Mouse (Mus musculus): ENCODE measurements around the gene Ctsh.
"Not testable (repeated sequence)": the region's sequence is repeated elsewhere in the genome, so short reads cannot be mapped to it uniquely, and the experiment has no call there.

Ctsh gene

DNA sequence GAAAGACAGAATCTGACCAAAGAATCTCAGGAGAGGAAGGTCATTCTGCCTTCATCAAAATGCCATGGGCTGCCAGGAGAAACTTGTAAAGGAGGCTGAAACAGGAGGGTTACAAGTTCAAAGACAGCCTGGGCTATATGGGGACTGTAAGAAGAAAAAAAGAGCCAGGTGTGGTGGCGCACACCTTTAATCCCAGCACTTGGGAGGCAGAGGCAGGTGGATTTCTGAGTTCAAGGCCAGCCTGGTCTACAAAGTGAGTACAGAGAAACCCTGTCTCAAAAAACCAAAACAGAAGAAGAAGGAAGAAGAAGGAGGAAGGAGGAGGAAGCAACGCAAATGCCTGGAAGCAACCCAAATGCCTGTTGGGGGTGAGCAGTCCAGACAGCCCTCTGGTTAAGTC is at the start of gene Ctsh:
Gene Ctsh, plus strand, starts transcription at position 301 of the 400 bp plus-strand sequence.
- no peak for DNase-seq (ENCODE audit: low read depth)

DNA sequence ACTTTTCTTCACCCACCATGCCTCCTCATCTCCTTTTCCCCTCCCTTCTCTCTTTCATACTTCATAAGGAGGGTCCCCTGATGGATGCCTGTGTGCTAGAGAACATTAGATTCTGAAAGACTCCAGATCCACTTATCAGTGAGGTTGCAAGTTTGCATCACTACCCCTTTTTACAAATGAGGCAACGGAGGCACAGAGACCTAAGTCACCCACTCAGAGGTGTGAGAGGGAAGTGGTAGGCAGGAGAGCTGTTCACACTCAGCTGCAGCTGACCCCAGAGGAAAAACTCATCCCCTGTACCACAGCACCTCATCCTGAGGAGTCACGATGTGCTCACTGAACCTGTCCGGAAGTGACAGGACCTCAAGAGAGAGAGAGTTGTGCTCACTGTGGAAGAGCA is 47.5 kb upstream of the Ctsh start:
- DNase-seq (ENCODE audit: low read depth) = no peak

DNA sequence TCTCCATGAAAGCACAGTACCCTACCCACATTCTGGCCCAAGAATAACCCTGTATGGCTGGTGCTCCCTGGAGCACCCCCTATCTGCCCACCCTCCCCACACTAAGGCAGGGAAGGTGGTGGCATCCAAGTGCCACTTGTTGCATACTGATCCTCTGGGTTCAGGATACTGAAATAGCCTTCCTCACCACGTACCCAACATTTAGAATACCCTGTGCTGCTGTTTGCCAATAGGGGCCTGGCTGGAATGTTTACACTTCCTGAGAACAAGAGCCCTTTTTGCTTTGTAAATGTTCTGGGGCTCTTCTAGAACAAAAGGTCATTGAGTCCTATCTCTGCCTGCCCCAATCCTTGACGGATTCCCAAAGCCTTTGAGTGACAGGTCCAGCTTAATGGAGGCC is 46.9 kb upstream of the Ctsh start:
- DNase-seq (ENCODE audit: low read depth) = no peak

DNA sequence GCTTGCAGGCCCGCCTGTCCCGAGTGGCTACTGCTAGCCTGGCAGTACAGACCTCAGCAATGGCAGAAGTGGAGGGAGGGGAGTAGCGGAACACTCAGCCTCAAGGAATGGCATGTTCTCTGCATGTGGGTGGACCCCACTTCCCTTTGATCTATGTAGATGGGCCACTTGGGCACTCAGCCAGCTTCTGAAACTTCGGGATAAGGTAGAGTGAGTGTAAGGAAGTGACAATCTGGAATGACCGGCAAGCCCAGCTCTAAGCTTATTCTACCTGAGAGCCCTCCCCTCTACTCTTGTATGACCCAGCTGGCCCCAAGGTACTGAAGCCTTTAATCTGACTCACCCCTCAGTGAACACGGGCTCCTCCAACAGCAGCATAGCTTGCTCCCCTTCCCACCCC is 45.8 kb upstream of the Ctsh start:
- no peak for DNase-seq (ENCODE audit: low read depth)

DNA sequence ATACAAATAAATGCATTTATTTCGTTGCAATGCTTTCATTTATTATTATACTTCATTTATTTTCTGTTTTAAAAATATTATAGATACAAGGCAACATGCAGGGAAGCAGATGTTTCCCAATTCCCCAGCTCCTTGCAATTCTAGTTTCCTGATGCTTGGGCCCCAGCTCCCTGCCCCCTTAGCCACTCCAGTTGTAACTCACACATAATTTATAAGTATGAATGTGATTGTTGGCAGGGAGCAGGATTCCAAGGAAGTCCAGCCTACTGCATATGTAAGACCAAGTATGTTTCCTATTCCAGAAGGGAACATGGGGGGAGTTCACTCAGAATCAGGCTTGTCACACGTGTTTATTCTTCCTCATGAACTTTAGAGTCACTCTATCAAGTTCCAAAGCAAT is 42.1 kb upstream of the Ctsh start:
- no peak for DNase-seq (ENCODE audit: low read depth)

DNA sequence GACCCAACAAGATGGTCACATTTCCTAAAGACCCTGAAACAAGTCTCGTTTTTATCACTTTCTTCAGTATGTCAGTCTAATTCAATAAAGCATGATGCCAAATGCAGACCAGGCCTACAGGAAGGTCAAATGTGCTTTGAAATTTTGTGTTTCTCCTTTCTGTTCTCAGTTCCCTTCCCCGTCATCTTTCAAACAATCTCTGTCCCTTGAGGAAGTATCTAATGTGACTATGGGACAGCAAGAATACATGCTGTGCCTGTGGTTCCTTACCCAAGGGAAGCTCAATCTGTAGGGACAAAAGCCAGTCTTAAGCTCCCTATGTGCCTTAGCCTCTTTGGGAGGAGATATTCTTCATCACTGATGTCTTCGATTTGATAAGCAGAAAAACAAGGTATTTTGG is 39.3 kb upstream of the Ctsh start:
- no peak for DNase-seq (ENCODE audit: low read depth)

DNA sequence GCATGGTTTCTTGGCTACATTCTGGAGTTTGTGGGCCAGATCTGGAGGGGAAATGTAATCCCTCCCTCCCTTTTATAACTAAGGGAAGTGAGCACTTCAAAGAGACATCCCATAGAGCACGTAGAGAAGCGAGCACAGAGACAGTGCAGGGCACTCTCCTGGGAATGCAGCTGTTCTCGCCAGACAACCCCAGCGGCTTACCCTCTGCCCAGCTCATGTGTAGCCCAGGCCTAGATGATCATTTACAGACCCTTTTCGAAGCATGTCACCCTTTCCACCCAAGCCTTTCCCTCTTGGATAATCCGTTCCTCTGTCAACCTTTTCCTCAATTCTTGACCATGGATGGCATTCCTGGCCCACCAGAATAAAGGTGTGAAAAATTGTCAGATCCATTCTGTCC is 37.7 kb upstream of the Ctsh start:
- no peak for DNase-seq (ENCODE audit: low read depth)

DNA sequence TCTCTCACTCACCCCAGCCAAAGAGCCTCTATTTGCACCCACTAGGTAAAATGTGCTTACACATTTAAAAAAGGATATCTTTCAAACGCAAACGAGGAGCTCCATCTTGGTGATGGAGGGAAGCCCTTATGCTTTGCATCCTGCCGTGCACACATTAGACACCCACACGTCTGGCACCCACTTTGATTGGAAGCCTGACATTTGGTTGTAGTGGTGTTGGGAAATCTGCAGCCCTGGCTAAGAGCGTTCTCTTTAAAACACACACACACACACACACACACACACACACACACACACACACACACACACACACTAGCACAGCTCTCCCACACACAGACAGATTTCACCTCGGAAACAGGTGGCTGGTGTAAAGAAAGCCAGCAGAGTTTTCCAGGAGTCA is 33.1 kb upstream of the Ctsh start:
- DNase-seq (ENCODE audit: low read depth) = no peak

DNA sequence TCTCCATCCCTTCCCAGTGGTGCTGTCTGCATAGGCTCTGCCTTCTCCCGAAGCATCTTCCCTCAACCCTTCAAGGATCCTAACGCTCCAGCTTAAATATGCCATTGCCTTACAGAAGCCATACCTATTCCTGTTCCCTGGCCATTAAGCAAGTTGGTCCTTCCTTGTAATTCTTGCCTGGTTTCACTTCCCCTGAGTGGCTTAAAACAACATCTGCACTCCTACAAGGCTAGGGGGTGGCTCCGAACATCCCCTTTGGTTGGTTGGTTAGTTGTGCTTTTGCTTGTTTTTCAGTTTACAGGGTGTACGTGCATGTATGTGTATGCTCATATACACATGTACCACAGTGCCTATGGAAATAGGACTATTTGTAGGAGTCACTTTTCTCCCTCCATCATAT is 32.5 kb upstream of the Ctsh start:
- DNase-seq (ENCODE audit: low read depth) = no peak

DNA sequence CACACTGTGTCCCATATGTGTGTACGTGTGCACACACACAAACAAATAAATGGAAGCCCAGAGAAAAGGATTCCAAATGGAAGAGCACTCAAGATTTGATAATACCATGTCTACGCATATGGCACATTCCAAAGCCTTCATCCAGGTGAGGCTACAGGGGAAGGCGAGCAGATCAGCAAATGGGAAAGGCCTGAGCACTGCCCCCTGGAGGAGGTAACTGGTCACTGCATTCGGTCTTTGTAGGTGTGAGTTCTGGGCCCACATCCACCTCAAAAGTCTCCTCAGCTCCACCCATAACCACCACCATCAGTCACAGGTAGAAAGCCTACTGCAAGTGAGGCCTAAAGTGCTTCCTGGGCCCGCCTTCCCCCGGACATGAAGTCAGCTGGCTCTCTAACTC is 26.2 kb upstream of the Ctsh start:
- peak; percentile 22 for DNase-seq (ENCODE audit: low read depth)

DNA sequence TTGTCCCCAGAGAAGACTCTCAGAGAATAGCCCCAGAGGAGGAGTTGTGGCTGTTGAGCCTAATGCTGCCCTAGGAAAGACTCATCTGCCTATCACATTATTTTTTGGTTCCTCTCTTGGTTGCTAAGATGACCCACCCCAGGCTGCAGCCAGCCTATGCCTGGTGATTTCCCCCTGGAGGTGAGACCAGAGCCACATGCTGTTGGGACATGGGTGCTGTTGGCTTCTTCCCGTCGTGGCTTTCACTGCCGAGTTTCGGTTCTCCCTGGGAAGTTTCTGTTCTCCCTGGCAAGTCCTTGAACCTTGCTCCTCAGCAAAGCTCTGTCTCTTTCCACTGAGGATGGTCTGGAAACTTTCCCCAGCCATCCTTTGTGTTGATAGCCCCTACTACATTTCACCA is 20.0 kb upstream of the Ctsh start:
- no peak for DNase-seq (ENCODE audit: low read depth)

DNA sequence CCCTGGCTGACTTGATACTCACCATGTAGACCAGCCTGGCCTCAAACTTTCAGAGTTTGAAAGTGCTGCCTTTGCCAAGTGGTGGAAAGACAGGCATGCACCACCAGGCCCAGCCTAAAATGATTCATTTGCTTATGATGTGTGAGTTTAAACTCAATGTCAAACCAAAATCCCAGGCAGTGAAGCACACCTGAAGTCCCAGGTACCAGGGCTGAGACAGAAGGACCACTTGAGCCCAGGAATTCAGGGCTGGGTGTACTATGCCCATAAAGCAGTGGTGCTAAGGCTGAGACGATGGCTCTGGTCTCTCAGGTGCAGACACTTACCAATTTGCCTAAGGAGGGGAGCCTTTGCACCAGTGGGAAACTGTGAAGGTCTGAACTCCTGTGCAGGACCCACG is 18.8 kb upstream of the Ctsh start:
- DNase-seq (ENCODE audit: low read depth) = no peak

DNA sequence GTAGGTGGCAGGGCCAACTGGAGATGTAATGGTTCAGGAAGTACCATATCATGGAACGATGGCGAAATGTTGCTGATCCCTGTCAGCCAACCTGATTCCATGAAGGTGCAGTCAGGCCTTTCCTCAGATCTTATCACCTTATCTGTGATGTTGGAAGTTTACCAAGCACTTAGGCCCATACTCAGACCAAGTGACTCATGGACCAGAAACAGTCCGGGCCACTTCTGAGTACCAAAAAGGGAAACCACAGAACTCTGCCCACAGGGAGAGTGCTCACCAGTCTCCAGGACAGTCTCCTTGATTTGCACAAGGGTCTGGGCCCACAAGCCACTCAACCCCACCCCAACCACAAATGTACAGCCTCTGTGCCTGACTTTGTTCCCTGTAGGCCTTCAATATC is 18.2 kb upstream of the Ctsh start:
- DNase-seq (ENCODE audit: low read depth) = no peak

DNA sequence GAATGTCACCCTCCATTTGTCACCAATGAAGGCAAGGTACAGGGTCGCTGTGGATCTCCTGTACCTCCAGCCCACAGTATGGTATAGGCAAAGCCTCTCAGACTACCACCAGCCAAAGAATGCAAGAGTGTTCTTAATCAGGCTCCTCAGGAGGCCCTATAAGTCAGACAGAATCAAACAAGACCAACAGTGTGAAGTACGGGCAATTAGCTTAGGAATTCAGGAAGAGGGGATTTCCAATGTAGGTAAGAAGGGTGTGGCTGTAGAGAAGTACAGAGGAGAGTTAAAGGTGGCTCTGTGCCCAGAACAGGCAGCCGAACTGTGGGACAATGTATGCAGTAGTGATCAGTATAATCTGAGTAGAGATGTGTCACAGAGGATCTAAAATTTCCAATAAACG is 17.6 kb upstream of the Ctsh start:
- no peak for DNase-seq (ENCODE audit: low read depth)

DNA sequence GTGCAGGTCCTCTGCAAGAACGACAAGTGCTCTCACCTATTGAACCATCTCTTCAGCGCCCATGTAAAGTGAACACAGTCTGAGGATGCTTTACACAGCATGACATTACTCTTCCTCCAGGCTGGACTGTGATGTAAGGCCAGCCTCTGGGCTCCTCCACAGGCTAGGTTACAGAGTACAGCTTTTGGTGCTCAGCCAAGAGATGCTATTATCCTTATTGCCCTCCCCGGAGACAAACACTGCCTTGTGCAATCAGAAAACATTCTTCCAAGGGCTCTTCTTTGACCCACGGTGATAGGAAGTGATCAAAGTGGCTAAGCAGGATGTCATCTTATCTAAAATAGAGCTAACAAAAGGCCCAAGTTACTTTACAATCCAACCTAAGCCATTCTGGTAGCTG is 15.4 kb upstream of the Ctsh start:
- no peak for DNase-seq (ENCODE audit: low read depth)

DNA sequence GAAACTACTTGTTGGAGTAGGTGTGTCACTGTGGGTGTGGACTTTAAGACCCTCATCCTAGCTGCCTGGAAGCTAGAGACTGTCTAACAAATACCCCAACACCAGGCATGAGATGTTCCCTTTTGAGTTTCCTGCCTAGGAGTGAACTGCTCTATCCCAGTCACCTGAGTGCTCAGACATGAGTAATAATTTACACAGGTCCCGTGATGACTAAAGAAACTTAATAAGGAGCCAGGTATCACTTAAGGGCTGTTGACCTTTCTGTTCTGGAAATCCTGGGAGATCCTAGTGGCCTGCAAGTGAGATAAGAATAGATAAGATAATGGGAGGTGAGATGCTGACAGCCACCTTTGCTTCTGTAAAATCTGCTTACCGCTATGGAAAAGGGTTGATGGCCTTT is 13.0 kb upstream of the Ctsh start:
- DNase-seq (ENCODE audit: low read depth) = no peak

DNA sequence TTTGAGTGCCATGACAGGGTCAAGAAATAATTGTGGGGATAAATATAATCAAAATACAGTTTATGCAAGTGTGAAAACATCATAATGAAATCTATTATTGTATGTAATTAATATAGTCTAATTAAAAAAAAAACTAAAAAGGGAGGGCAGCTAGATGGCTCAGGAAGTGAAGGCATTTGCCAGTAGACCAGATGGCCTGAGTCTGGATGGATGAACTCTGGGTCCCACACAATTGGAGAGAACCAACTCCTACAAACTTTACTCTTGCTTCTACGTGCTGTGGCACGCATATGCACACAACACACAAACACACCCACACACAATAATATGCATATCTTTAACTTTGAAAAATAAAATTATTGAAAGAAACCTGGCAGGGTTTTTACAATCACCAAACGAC is 12.4 kb upstream of the Ctsh start:
- no peak for DNase-seq (ENCODE audit: low read depth)

DNA sequence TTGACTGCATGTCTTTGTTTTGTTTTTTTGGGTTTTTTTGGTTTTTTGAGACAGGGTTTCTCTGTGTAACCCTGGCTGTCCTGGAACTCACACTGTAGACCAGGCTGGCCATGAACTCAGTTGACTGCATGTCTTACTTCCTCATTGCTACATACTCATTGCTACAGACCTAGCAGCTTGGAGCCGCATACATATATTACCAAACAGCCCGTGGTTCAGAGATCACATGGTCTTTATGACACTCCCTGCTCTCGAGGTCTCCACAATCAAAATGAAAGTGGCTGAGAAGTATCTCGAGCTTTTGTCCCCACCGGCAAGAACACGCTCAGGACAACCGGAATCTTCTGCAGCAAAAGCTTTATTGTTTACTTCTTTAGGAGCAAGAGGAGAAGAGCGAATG is 11.0 kb upstream of the Ctsh start:
- DNase-seq (ENCODE audit: low read depth) = not testable (repeated sequence)

DNA sequence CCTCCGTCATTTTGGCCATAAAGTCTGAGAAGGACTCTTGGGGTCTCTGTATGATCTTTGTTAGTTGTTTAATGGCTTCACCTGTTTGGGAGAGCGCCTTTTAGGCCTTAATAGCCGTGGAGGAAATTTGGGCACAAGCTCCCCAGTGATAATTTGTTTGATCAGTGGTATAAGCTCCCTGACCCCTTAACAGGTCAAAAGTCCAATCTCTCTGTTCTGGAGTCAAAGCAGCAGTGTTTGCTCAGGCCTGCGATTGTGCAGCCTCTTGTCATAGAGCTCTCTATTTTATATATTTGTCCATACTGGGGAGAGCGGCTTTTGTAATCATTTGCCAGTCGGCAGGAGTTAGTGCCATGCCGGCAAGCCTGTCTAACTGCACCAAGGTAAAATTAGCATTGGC is 8.8 kb upstream of the Ctsh start:
- DNase-seq (ENCODE audit: low read depth) = no peak

DNA sequence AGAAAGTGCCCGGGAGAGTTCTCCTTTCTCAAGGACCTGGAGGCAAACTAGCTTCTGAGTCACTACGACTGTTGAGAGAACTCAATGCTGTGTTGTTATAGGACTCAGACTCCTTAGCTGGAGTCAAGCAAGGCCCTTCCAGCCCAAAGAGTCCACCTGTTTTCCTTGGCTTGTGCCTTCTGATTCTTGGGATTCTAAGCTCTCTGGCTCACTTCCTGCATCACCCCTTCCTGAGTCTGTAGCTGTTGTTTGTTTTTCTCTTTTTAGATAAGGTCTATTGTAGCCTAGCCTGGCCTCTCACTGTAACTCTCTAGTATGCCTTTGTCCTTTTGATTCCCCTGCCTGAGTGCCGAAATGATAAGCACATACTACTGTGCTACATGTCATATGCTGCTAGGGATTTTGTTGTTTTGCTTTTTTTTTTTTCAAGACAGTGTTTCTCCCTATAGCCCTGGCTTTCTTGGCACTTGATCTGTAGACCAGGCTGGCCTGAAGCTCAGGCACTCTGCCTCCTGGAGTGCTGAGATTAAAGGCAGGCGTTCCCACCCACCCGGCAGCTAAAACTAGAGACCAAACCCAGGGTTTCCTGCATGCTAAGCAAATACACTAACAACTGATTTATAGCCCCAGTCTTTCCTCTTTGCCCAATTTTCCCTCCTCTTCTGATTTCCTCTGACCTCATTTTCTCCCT is 5.9 kb upstream of the Ctsh start:
- no peak for DNase-seq (ENCODE audit: low read depth)

DNA sequence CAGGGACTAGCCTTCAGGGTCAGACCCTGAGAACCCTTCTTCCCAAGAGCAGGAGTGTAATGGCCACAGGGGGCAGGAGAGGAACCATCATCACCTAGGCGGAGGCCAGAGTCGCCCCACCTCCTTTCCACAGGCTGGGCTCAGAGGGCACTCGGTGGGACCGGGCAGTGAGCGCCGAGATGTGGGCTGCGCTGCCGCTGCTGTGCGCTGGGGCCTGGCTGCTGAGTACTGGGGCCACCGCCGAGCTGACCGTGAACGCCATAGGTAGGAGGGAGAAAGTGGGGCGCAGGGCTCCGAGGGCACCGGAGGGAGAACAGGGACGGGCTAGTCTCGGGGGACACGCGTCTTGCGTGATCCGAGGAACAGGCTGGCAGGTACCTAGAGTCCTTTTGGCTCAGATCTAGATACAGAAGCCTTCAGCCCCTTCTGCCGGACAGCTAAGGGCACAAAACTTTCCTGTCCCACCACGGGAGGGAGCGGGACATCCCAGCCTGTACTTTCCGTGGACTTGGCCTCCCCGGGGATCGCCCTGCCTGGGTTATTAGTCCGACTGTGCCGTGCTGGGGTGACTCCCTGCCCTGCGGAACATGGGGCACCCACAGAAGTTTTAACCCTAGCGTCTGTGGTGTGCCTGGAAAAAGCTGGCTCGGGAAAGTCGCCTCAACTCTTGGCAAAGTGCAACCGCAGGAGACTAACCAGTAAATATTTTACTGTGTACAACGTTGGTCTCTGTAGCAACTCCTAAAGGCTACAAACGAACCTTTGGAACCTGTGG is 606 bp downstream of the Ctsh start:
- DNase-seq (ENCODE audit: low read depth) = peak; percentile 12

DNA sequence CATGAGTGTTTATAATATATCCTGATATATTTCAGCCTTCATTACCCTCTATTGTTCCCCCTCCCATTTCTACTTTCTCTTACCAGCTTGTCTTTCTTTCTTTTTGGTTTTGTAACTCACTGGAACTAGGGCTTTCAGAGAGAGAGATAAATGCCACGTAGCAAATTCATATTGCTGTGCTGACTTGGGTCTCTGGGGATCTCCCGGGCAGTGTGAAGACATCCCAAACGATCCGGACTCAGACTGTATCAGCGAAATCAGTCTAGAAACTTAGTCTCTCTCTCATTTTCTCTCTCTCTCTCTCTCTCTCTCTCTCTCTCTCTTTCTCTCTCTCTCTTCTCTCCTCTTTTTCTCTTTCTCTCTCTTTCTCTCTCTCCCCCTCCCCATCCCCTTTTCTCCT is 1.5 kb downstream of the Ctsh start:
- no peak for DNase-seq (ENCODE audit: low read depth)

DNA sequence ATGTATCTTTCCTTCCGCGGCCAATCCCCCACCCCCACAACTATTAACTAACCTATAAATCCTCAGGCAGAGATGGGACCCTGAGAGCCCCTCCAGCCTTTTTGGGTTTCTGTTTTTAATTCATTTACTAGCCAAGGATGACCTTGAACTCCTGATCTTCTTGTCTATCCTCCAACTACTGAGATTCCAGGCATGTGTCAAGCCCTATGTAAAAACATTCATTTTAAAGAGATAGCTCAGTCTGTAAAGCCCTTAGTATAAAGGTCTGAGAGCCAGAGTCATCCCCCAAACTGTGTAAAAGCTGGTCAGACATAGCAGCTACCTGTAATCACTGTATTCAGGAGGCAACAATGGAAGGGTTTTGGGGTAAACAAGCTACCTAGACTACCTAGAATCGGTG is 2.0 kb downstream of the Ctsh start:
- DNase-seq (ENCODE audit: low read depth) = no peak

DNA sequence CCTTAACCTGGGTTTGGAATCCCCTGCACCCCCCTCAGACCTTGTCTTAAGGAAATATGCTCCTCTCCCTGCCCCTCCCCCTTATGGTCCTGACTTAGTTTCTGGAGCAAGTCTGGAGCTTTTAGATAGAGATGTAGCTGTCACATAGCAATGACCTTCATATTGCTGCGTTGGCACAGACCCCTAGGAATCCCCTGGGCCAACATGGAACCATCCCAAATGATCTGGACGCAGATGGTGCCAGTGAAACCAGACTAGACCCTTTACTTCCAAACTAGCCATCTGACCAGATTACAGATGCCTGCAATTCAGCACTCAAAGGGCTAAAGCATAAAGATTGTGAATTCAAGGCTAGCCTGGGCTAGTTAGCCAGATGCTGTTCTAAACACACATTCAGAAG is 2.8 kb downstream of the Ctsh start:
- no peak for DNase-seq (ENCODE audit: low read depth)

Measured in induced T-regulatory cell, adult 2 months (primary cell).